Mouse (Mus musculus): ENCODE measurements around the gene Flt3l.

- TF ChIP-seq POLR2A (IDR thresholded peaks at IDR 0.05; ENCODE audit: insufficient read length, low read depth) (no peak), MAX (IDR thresholded peaks at IDR 0.05; ENCODE audit: low read depth) (no peak), MYOD1 (IDR thresholded peaks at IDR 0.05; ENCODE audit: control insufficient read depth in 1 of 3, insufficient read length in 2 of 3, low read depth in 2 of 3) (no peak), E2F4 (IDR thresholded peaks at IDR 0.05; ENCODE audit: insufficient read depth) (no peak), TCF12 (IDR thresholded peaks at IDR 0.05; ENCODE audit: insufficient read depth, poor library complexity, severe bottlenecking) (no peak), USF1 (IDR thresholded peaks at IDR 0.05; ENCODE audit: low read depth) (no peak), POLR2AphosphoS2 (IDR thresholded peaks at IDR 0.05; ENCODE audit: insufficient read length, low read depth) (no peak), MYOG (IDR thresholded peaks at IDR 0.05; ENCODE audit: control insufficient read depth in 1 of 3, insufficient read depth in 1 of 3, insufficient read length in 2 of 3, low read depth in 2 of 3) (no peak), REST (IDR thresholded peaks at IDR 0.05; ENCODE audit: insufficient read depth, insufficient read length) (no peak), CEBPB (IDR thresholded peaks at IDR 0.05; ENCODE audit: insufficient read depth, poor library complexity, severe bottlenecking) (no peak)
Measured at GRCm38 (mm10) chr7:45166950-45167401, 30.7 kb upstream of the Flt3l start.

All from myocyte (in vitro differentiated cells).